Mouse (Mus musculus) brain, embryonic 14.5 days (tissue): Measurements from ENCODE around the gene Leng1.
A peak's percentile ranks its signal among the peaks of the same experiment; 100 is the strongest.

Experiments
- CTCF ChIP-seq: fragments of 200-500 bp; IDR thresholded peaks from 2 replicates; pipeline ENCODE4 v1.5.1; 2012; ENCODE audit warnings: inconsistent platforms, mild to moderate bottlenecking, moderate library complexity, borderline replicate concordance; ENCODE audit not compliant: insufficient read depth, insufficient read length; ENCODE audit errors: extremely low read depth
- POLR2A ChIP-seq: fragments of 200-500 bp; IDR thresholded peaks from 2 replicates; pipeline ENCODE4 v1.6.1; 2012; ENCODE audit warnings: mild to moderate bottlenecking, inconsistent platforms, borderline replicate concordance; ENCODE audit not compliant: poor library complexity, insufficient read depth, insufficient read length, severe bottlenecking; ENCODE audit errors: extremely low read depth

DNA sequence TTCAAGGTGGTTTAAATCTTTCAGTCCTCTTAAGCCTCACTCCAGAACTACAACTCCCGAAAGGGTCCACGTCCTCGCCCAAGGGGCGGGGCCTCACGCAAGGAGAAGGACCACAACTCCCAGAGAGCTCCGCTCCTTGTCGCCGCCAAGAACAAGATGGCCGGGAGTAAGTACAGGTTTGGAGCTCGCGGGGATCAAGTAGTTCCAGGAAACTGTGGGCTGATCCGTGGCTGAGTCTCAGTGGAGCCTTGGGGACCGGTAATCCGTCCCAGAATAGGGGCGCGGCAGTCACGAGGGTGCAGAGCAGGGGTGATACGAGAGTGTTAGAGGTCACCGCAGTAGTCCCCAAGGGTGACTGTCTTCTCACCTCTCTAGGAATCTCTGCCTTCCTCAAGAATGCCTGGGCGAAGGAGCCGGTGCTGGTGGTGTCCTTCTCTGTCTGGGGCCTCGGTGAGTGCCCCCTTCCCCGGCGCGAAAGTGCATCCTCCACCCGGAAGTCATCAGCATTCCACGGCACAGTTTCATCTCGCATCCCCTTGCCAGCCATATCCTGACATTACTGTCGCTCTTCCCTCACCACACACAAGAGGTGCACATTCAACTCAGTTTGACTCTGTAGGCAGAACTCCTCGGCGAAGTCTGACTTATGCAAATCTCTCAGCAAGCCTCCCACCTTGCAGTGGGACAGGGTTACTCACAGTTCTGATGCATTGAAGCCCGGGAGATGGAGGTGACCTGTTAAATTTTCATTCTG, 48.2 kb downstream of the Leng1 start, which contains the start of gene Ndufa3:
- TF ChIP-seq POLR2A (peak; percentile 34; the same call in 1 of the 2 replicates), CTCF (no peak)
